Mouse (Mus musculus) A20 (cell line): ENCODE results near the gene Fbxw15.
"Not testable (repeated sequence)": the region's sequence is repeated elsewhere in the genome, so short reads cannot be mapped to it uniquely, and the experiment has no call there.

Source experiments
- DNase-seq: peaks from one replicate; pipeline ENCODE4 v3.0.0-alpha.2; 2011; ENCODE audit warnings: low read depth, low spot score

Fbxw15 gene

GRCm38 (mm10) chr9:109568162-109568561 is at the start of gene Fbxw15:
Gene Fbxw15 (minus strand): TSS chr9:109568262.
- DNase-seq: not testable (repeated sequence)

- DNase-seq: peak; percentile 26
Observed at GRCm38 (mm10) chr9:109606837-109607236, 38.8 kb upstream of the Fbxw15 start.

GRCm38 (mm10) chr9:109602128-109602527 is 34.1 kb upstream of the Fbxw15 start:
- peak; percentile 11 for DNase-seq

GRCm38 (mm10) chr9:109597226-109597625 is 29.2 kb upstream of the Fbxw15 start:
- no peak for DNase-seq

GRCm38 (mm10) chr9:109594866-109595265 is 26.8 kb upstream of the Fbxw15 start:
- DNase-seq: no peak

- DNase-seq: no peak
Observed at GRCm38 (mm10) chr9:109565546-109565945, 2.5 kb downstream of the Fbxw15 start.

GRCm38 (mm10) chr9:109562106-109562505 is 6.0 kb downstream of the Fbxw15 start:
- DNase-seq: not testable (repeated sequence)

GRCm38 (mm10) chr9:109552483-109552882 is 15.6 kb downstream of the Fbxw15 start:
- DNase-seq: no peak

GRCm38 (mm10) chr9:109549666-109550065 is 18.4 kb downstream of the Fbxw15 start:
- not testable (repeated sequence) for DNase-seq

GRCm38 (mm10) chr9:109523385-109524064 is 44.5 kb downstream of the Fbxw15 start:
- DNase-seq: no peak
